Mouse (Mus musculus): Measurements from ENCODE around the gene Cacna1g. TPM values are rescaled to one million over a fixed set of nuclear protein-coding genes. Genes with fewer than 3 reads are reported as not detected.

The Cacna1g gene
- polyA plus RNA-seq, 1 experiment from 2014 or later, result 7.7 TPM

GRCm38 (mm10) chr11:94374276-94374948 is 99.6 kb downstream of the Cacna1g start:
- Histone ChIP-seq H3K4me1 (no peaks in the 10 kb centered on the region), H3K4me3 (no peak overlapping the region), H3K4me2 (no peak overlapping the region), H3K9ac (no peak overlapping the region), H3K36me3 (no peaks in the 10 kb centered on the region), H3K9me3 (no peaks in the 10 kb centered on the region), H3K27me3 (no peaks in the 10 kb centered on the region), H3K27ac (no peak overlapping the region)
- WGBS, result 78% methylated on average over 13 of the region's 13 CpGs
- no peak for ATAC-seq (ENCODE audit: borderline replicate concordance, extremely low read depth, low FRiP score, low TSS enrichment)

GRCm38 (mm10) chr11:94370809-94371208 is 103.2 kb downstream of the Cacna1g start:
- Histone ChIP-seq H3K4me2 (no peak overlapping the region), H3K27me3 (no peaks in the 10 kb centered on the region), H3K4me1 (no peaks in the 10 kb centered on the region), H3K9ac (no peak overlapping the region), H3K36me3 (no peaks in the 10 kb centered on the region), H3K27ac (no peak overlapping the region), H3K9me3 (no peaks in the 10 kb centered on the region), H3K4me3 (no peak overlapping the region)
- 8% methylated on average over 5 of the region's 5 CpGs for WGBS
- no peak for ATAC-seq (ENCODE audit: borderline replicate concordance, extremely low read depth, low FRiP score, low TSS enrichment)

- H3K4me1 ChIP-seq, result peaks cover 6% of the 10 kb centered on the region
- no peak overlapping the region for H3K27ac ChIP-seq
- no peak overlapping the region for H3K4me3 ChIP-seq
- H3K36me3 ChIP-seq, result no peaks in the 10 kb centered on the region
- no peaks in the 10 kb centered on the region for H3K9me3 ChIP-seq
- no peak overlapping the region for H3K4me2 ChIP-seq
- H3K9ac ChIP-seq, result no peak overlapping the region
- WGBS, result 67% methylated on average over 6 of the region's 6 CpGs
- H3K27me3 ChIP-seq, result no peaks in the 10 kb centered on the region
- ATAC-seq (ENCODE audit: borderline replicate concordance, extremely low read depth, low FRiP score, low TSS enrichment), result no peak
These were observed 104.0 kb downstream of the Cacna1g start for GRCm38 (mm10) chr11:94369981-94370380.

- H3K36me3 ChIP-seq, result no peaks in the 10 kb centered on the region
- H3K27me3 ChIP-seq, result no peaks in the 10 kb centered on the region
- H3K9me3 ChIP-seq, result no peaks in the 10 kb centered on the region
- no peak overlapping the region for H3K9ac ChIP-seq
- no peak for ATAC-seq (ENCODE audit: borderline replicate concordance, extremely low read depth, low FRiP score, low TSS enrichment)
- no peak overlapping the region for H3K4me2 ChIP-seq
- H3K4me3 ChIP-seq, result no peak overlapping the region
- H3K27ac ChIP-seq, result no peak overlapping the region
- H3K4me1 ChIP-seq, result peaks cover 20% of the 10 kb centered on the region
- 35% methylated on average over 3 of the region's 3 CpGs for WGBS
These were observed 108.7 kb downstream of the Cacna1g start for GRCm38 (mm10) chr11:94365340-94365739.

GRCm38 (mm10) chr11:94363690-94364089 is 110.3 kb downstream of the Cacna1g start:
- Histone ChIP-seq H3K4me1 (peaks cover 20% of the 10 kb centered on the region), H3K27me3 (no peaks in the 10 kb centered on the region), H3K4me3 (no peak overlapping the region), H3K27ac (no peak overlapping the region), H3K9me3 (no peaks in the 10 kb centered on the region), H3K4me2 (no peak overlapping the region), H3K9ac (no peak overlapping the region), H3K36me3 (no peaks in the 10 kb centered on the region)
- 43% methylated on average over 7 of the region's 7 CpGs for WGBS
- peak; percentile 31; the same call in 1 of the 2 replicates for ATAC-seq (ENCODE audit: borderline replicate concordance, extremely low read depth, low FRiP score, low TSS enrichment)

GRCm38 (mm10) chr11:94362101-94362500 is 111.9 kb downstream of the Cacna1g start:
- 90% methylated on average over 5 of the region's 5 CpGs for WGBS
- H3K9ac ChIP-seq, result no peak overlapping the region
- no peak overlapping the region for H3K4me3 ChIP-seq
- H3K9me3 ChIP-seq, result no peaks in the 10 kb centered on the region
- no peaks in the 10 kb centered on the region for H3K36me3 ChIP-seq
- H3K27ac ChIP-seq, result no peak overlapping the region
- no peak overlapping the region for H3K4me2 ChIP-seq
- no peak for ATAC-seq (ENCODE audit: borderline replicate concordance, extremely low read depth, low FRiP score, low TSS enrichment)
- no peaks in the 10 kb centered on the region for H3K27me3 ChIP-seq
- peaks cover 20% of the 10 kb centered on the region for H3K4me1 ChIP-seq

- Histone ChIP-seq H3K4me3 (no peak overlapping the region), H3K27me3 (no peaks in the 10 kb centered on the region), H3K9me3 (no peaks in the 10 kb centered on the region), H3K27ac (no peak overlapping the region), H3K36me3 (no peaks in the 10 kb centered on the region), H3K4me1 (peaks cover 20% of the 10 kb centered on the region), H3K4me2 (no peak overlapping the region), H3K9ac (no peak overlapping the region)
- 89% methylated on average over 14 of the region's 14 CpGs for WGBS
- no peak for ATAC-seq (ENCODE audit: borderline replicate concordance, extremely low read depth, low FRiP score, low TSS enrichment)
These were observed 112.7 kb downstream of the Cacna1g start for GRCm38 (mm10) chr11:94361166-94361870.

GRCm38 (mm10) chr11:94359168-94359567 is 114.8 kb downstream of the Cacna1g start:
- Histone ChIP-seq H3K9ac (no peak overlapping the region), H3K4me1 (peaks cover 7% of the 10 kb centered on the region), H3K27ac (no peak overlapping the region), H3K27me3 (no peaks in the 10 kb centered on the region), H3K9me3 (no peaks in the 10 kb centered on the region), H3K4me3 (no peak overlapping the region), H3K36me3 (no peaks in the 10 kb centered on the region), H3K4me2 (no peak overlapping the region)
- ATAC-seq (ENCODE audit: borderline replicate concordance, extremely low read depth, low FRiP score, low TSS enrichment), result no peak
- 88% methylated on average over 12 of the region's 12 CpGs for WGBS

Other genes with a start within 250 kb of the Cacna1g start
- gene Wfikkn2, start 228.2 kb downstream of the Cacna1g start, polyA plus RNA-seq (2015; fragmentation: Nextera tagmentation; extraction: Ambion mirVana), result 1.2 and 1.5 TPM in 2 replicates
- not detected in 2 replicates for gene Gm21885, start 192.3 kb downstream of the Cacna1g start, polyA plus RNA-seq (2015; fragmentation: Nextera tagmentation; extraction: Ambion mirVana)
- gene Luc7l3, start 152.2 kb downstream of the Cacna1g start, polyA plus RNA-seq (2015; fragmentation: Nextera tagmentation; extraction: Ambion mirVana), result 107 TPM in 2 replicates
- 25.5 and 25.6 TPM in 2 replicates for gene Ankrd40, start 146.2 kb downstream of the Cacna1g start, polyA plus RNA-seq (2015; fragmentation: Nextera tagmentation; extraction: Ambion mirVana)
- 5.3 TPM in 2 replicates for gene Abcc3, start 81.2 kb downstream of the Cacna1g start, polyA plus RNA-seq (2015; fragmentation: Nextera tagmentation; extraction: Ambion mirVana)
- 0.06 and 0.31 TPM in 2 replicates for gene Spata20, start 12.0 kb upstream of the Cacna1g start, polyA plus RNA-seq (2015; fragmentation: Nextera tagmentation; extraction: Ambion mirVana)
- gene Epn3, start 25.8 kb upstream of the Cacna1g start, polyA plus RNA-seq (2015; fragmentation: Nextera tagmentation; extraction: Ambion mirVana), result 16.8 and 17.3 TPM in 2 replicates
- 4.6 and 5.4 TPM in 2 replicates for gene Mycbpap, start 47.5 kb upstream of the Cacna1g start, polyA plus RNA-seq (2015; fragmentation: Nextera tagmentation; extraction: Ambion mirVana)
- gene Rsad1, start 75.1 kb upstream of the Cacna1g start, polyA plus RNA-seq (2015; fragmentation: Nextera tagmentation; extraction: Ambion mirVana), result 3.2 and 3.7 TPM in 2 replicates
- 2.3 and 2.7 TPM in 2 replicates for gene Chad, start 90.8 kb upstream of the Cacna1g start, polyA plus RNA-seq (2015; fragmentation: Nextera tagmentation; extraction: Ambion mirVana)
- 6.8 and 7.1 TPM in 2 replicates for gene Acsf2, start 127.7 kb upstream of the Cacna1g start, polyA plus RNA-seq (2015; fragmentation: Nextera tagmentation; extraction: Ambion mirVana)
- gene Lrrc59, start 155.6 kb upstream of the Cacna1g start, polyA plus RNA-seq (2015; fragmentation: Nextera tagmentation; extraction: Ambion mirVana), result 198 and 205 TPM in 2 replicates
- 136 and 139 TPM in 2 replicates for gene Mrpl27, start 179.6 kb upstream of the Cacna1g start, polyA plus RNA-seq (2015; fragmentation: Nextera tagmentation; extraction: Ambion mirVana)
- gene Eme1, start 179.8 kb upstream of the Cacna1g start, polyA plus RNA-seq (2015; fragmentation: Nextera tagmentation; extraction: Ambion mirVana), result 24.8 and 26.2 TPM in 2 replicates
- gene Xylt2, start 203.3 kb upstream of the Cacna1g start, polyA plus RNA-seq (2015; fragmentation: Nextera tagmentation; extraction: Ambion mirVana), result 23.2 and 23.4 TPM in 2 replicates
- gene Gm11541, start 230.3 kb upstream of the Cacna1g start, polyA plus RNA-seq (2015; fragmentation: Nextera tagmentation; extraction: Ambion mirVana), result 0.98 and 1.3 TPM in 2 replicates

All from lung, embryonic 15.5 days (tissue).